Comparison of ENCODE assay signal across 12 mouse cellular contexts in the genomic region with DNA sequence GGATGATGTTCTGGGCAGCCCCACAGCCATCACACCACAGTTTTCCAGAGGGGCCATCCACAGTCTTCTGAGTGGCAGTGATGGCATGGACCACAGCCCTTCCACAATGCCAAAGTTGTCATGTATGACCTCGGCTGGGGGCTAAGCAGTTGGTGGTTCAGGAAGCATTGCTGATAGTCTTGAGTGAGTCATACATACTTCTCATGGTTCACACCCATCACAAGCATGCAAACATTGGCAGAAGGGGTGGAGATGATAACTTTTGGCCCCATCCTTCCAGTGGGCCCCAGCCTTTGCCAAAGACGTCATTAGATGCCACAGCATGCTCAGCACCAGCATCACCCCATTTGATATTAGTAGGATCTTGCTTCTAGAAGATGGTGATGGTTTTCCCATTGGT.
"Had no signal": no experiment of that assay in that cellular context is flagged by ENCODE, and none has a peak within 500 bp of the region (broad histone marks: within the 10 kb centered on the region; RNA-seq: fewer than 3 reads in every experiment).

No protein-coding gene starts in this region.

- H3K27me3 ChIP-seq: midbrain, embryonic 13.5 days; midbrain, embryonic 15.5 days; neural tube, embryonic 12.5 days; stomach, embryonic 15.5 days had no signal

- H3K4me3 ChIP-seq: megakaryocyte, embryonic 14.5 days; midbrain, embryonic 13.5 days; midbrain, embryonic 15.5 days; neural tube, embryonic 12.5 days; stomach, embryonic 15.5 days had no signal

- H3K36me3 ChIP-seq: midbrain, embryonic 13.5 days; midbrain, embryonic 15.5 days; neural tube, embryonic 12.5 days; stomach, embryonic 15.5 days had no signal

- DNase-seq: lung, adult 18-20 months; lung, embryonic 14.5 days; lung, postnatal 10 days; right cerebral cortex, postnatal 14 days; thymus, adult 18-20 months; thymus, postnatal 25 days; thymus, postnatal 4 days had no signal
